Mouse (Mus musculus) macrophage (primary cell): ENCODE results near the gene Nfatc2. TPM values are rescaled to one million over a fixed set of nuclear protein-coding genes. Genes with fewer than 3 reads are reported as not detected.

Experiments
- H3K27ac ChIP-seq: fragments of 350-480 bp; formaldehyde crosslinking; 2 replicates; pipeline ENCODE4 v1.9.0; 2021
- H3K36me3 ChIP-seq: fragments of 350-480 bp; formaldehyde crosslinking; 2 replicates; pipeline ENCODE4 v1.9.0; 2021; ENCODE audit errors: inconsistent target
- H3K4me3 ChIP-seq: fragments of 350-480 bp; formaldehyde crosslinking; 2 replicates; pipeline ENCODE4 v1.9.0; 2021; ENCODE audit errors: inconsistent target
- H3K79me2 ChIP-seq: fragments of 350-480 bp; formaldehyde crosslinking; 2 replicates; pipeline ENCODE4 v1.9.0; 2021; ENCODE audit errors: inconsistent target
- WGBS: methylation state at CpG from one replicate; pipeline ENCODE4 v1.1.7; 2026; ENCODE audit warnings: inconsistent platforms; ENCODE audit not compliant: missing documents; 5-methylcytosine and 5-hydroxymethylcytosine counted together
- polyA plus RNA-seq: library from polyadenylated mRNA; stranded (reverse); fragments of 250-400 nt; gene quantifications from 3 replicates; pipeline ENCODE4 v1.2.4, GENCODE M21; 2018; ENCODE audit warnings: inconsistent platforms

The Nfatc2 gene
- polyA plus RNA-seq, 1 experiment from 2014 or later: 26.6 TPM

DNA sequence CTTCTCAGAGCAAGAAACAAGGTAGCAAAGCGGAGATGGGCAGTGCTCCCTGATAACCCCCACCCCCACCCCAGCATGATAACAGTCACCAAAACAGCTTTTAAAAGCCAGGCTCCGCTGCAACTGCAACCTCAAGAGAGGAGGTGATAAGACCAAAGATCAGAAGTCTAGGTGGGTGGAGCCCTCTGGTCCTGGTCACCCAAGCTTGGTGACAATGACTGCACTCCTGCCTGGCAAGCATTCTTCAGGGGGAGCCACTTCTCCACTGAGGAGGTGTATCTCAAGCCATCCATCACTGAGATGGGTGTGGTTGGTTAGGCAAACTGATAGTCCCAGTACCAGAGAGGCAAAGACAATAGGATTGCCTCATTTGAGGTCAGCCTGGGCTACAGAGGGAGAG, 10.4 kb downstream of the Nfatc2 start:
- Histone ChIP-seq H3K36me3 (no peaks in the 10 kb centered on the region), H3K79me2 (peaks cover 39% of the 10 kb centered on the region), H3K27ac (no peak overlapping the region), H3K4me3 (no peak overlapping the region)
- 95% methylated on average over 2 of the region's 2 CpGs for WGBS

GRCm38 (mm10) chr2:168590556-168590955, 10.9 kb downstream of the Nfatc2 start:
- Histone ChIP-seq H3K27ac (0 out of 2 replicates have a peak overlapping the region, but pooled peaks have one; percentile 19), H3K4me3 (peak overlapping the region; percentile 90; the same call in 1 of the 2 replicates), H3K79me2 (peaks cover 44% of the 10 kb centered on the region), H3K36me3 (no peaks in the 10 kb centered on the region)
- WGBS: 15% methylated on average over 10 of the region's 10 CpGs

GRCm38 (mm10) chr2:168590168-168590551, 11.3 kb downstream of the Nfatc2 start:
- peak overlapping the region; percentile 90 for H3K4me3 ChIP-seq
- H3K36me3 ChIP-seq: no peaks in the 10 kb centered on the region
- H3K27ac ChIP-seq: 0 out of 2 replicates have a peak overlapping the region, but pooled peaks have one; percentile 19
- WGBS: under 1% methylated on average over 35 of the region's 38 CpGs
- H3K79me2 ChIP-seq: peaks cover 48% of the 10 kb centered on the region

DNA sequence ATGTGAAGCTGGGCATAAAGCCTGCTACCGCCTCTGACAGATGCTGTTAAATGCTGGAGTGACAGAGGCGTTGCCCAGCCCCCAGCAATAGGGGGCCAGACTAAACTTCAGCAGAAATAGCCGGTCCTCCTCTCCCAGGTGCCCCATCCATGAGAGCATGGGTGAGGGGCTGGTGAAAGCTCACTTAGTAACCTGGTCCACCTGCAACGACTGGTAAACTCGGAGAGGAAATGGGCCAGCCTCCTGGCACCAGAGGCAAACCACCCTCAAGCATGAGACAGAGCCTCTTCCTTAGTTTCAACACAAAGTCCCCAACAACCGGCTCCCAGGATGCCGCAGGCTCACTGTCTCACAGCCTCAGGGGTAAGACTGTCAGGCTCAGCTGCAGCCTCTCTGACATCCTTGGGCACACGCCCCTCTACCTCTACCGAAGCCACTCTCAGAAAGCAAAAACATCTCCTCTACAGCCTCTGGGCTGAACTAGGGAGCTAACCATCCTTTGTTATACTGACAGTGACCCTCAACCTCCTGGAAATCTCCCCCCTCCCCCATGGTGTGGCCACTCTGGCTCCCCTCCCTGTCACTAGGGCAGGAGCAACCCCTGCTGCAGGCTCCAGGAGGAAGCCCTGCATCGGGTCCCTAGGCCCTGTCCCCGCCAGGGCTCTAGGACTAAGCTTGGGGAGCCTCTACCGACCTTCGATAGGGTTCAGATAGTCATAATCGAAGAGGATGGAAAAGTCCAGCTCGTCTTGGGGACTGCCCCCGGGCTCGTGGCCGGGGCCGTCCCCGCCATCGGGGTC, 11.9 kb downstream of the Nfatc2 start:
- WGBS: 2% methylated on average over 21 of the region's 21 CpGs
- H3K4me3 ChIP-seq: peak overlapping the region; percentile 90
- no peaks in the 10 kb centered on the region for H3K36me3 ChIP-seq
- H3K79me2 ChIP-seq: peaks cover 54% of the 10 kb centered on the region
- peak overlapping the region; percentile 63 for H3K27ac ChIP-seq

DNA sequence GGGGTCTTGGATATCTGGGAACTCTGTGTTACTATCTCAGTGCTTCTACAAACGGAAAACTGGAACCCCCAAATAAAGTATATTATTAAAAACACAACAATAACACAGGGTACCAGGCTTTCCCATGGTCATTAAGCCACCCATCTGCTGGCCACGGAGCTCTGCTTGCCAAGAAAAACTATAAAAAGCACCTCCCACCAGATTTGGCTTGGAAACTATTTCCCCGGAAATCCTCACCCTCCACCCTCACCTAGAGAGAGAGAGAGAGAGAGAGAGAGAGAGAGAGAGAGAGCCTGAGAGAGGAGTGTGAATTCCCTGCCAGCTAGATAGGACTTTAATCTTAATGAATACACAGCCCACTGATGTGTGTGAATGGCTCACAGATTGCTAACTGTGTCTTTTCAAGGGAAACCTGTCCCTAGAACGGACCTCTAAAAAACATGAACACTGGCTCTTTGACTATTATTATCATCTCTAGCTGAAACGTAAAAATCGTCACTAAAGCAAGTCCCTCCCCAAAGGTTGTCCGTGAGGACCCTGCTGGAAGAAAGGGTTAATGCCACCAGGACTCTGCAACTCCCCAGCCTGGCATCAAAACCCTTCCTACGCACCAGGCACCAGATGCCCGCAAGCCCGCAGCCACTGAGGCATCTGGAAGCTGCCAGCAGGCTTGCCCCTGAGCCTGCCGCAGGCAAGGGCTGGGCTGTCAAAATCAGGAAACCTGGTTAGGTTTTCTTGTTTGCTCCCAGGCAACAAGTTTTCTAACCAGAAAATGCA, 12.7 kb downstream of the Nfatc2 start:
- H3K4me3 ChIP-seq: peak overlapping the region; percentile 90
- peak overlapping the region; percentile 63 for H3K27ac ChIP-seq
- peaks cover 62% of the 10 kb centered on the region for H3K79me2 ChIP-seq
- WGBS: 22% methylated on average over 11 of the region's 11 CpGs
- H3K36me3 ChIP-seq: no peaks in the 10 kb centered on the region

GRCm38 (mm10) chr2:168587159-168587558, 14.3 kb downstream of the Nfatc2 start:
- Histone ChIP-seq H3K4me3 (no peak overlapping the region), H3K36me3 (no peaks in the 10 kb centered on the region), H3K79me2 (peaks cover 75% of the 10 kb centered on the region), H3K27ac (peak overlapping the region; percentile 19; the same call in 1 of the 2 replicates)
- 82% methylated on average over 7 of the region's 8 CpGs for WGBS

DNA sequence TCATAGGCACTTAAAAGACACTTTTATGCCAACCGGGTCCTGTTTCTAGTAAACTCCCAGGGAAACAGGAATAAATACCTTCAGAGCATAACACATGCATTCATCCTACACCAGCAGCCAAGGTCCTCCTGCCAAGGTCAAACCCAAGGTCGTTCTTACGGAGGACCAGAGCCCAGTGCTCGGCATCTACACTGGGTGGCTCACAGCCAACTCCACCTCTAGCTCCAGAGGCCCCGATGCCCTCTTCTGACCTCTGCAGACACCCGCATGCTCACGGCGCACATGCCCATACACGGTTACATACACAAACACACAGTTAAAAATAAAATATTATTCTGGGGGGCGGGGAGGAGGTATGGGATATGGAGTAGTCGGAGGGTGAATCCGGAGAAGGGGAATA, 14.9 kb downstream of the Nfatc2 start:
- H3K27ac ChIP-seq: no peak overlapping the region
- no peaks in the 10 kb centered on the region for H3K36me3 ChIP-seq
- peaks cover 82% of the 10 kb centered on the region for H3K79me2 ChIP-seq
- 95% methylated on average over 12 of the region's 12 CpGs for WGBS
- H3K4me3 ChIP-seq: no peak overlapping the region

DNA sequence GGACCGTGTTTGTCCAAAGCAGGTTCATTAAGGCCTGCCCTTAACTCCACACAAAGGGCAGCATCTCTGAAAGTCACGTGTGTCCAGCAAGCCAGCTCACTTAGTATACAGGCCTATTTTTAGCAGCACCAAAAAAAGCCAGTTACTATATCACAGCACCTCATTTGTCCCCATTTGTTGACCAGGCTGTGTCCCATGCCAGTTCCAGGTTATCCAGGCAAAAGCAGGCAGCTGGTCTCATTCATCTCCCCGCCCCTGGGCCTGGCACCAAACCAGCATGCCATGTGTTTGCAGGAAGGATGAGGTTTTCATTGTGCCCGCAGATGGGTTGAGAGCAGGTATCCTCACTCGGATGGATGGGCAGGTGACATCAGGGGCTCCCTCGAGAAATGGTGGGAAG, 16.6 kb downstream of the Nfatc2 start:
- WGBS: 55% methylated on average over 6 of the region's 6 CpGs

GRCm38 (mm10) chr2:168584408-168584807, 17.0 kb downstream of the Nfatc2 start:
- Histone ChIP-seq H3K79me2 (peaks cover 96% of the 10 kb centered on the region), H3K36me3 (no peaks in the 10 kb centered on the region), H3K27ac (peak overlapping the region; percentile 94; the same call in 1 of the 2 replicates), H3K4me3 (no peak overlapping the region)
- 81% methylated on average over 8 of the region's 8 CpGs for WGBS

More for the DNA sequence above, 16.6 kb downstream of the Nfatc2 start:
- peaks cover 97% of the 10 kb centered on the region for H3K79me2 ChIP-seq
- no peak overlapping the region for H3K27ac ChIP-seq
- no peaks in the 10 kb centered on the region for H3K36me3 ChIP-seq
- H3K4me3 ChIP-seq: no peak overlapping the region

GRCm38 (mm10) chr2:168583084-168583483, 18.4 kb downstream of the Nfatc2 start:
- H3K36me3 ChIP-seq: no peaks in the 10 kb centered on the region
- no peak overlapping the region for H3K4me3 ChIP-seq
- peaks cover 90% of the 10 kb centered on the region for H3K79me2 ChIP-seq
- peak overlapping the region; percentile 94 for H3K27ac ChIP-seq
- WGBS: 5% methylated on average over 5 of the region's 5 CpGs

DNA sequence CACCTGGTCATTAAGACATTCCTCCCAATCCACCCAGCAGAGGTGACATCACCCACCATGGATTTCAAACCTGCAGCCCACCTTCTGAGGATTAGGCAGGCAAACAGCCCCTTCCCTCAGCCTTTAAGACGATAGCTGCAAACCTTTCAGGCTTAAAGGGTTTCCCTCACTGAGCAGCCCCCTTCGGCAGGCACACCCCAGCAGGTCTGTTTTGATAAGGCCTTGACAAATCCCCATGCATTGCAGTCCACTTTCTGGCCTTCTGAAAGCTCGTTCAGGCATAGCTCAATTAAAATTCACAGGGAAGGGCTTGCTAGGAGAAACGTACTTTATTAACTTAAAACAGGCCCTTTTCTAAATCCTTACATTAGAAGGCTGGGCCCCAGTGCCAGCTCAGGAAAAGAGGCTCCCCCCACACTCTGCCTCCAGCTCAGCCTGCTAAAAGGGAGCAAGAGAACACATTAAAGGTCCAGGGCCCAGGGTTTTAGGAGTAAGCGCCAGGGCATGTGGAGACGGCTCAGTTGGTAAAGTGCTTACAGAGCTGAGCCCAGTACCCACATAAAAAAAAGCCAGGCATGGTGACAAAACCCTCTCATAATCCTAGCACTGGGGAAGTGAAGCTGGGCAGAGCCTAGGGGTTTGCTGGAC, 20.1 kb downstream of the Nfatc2 start:
- 65% methylated on average over 6 of the region's 6 CpGs for WGBS
- H3K27ac ChIP-seq: peak overlapping the region; percentile 94

DNA sequence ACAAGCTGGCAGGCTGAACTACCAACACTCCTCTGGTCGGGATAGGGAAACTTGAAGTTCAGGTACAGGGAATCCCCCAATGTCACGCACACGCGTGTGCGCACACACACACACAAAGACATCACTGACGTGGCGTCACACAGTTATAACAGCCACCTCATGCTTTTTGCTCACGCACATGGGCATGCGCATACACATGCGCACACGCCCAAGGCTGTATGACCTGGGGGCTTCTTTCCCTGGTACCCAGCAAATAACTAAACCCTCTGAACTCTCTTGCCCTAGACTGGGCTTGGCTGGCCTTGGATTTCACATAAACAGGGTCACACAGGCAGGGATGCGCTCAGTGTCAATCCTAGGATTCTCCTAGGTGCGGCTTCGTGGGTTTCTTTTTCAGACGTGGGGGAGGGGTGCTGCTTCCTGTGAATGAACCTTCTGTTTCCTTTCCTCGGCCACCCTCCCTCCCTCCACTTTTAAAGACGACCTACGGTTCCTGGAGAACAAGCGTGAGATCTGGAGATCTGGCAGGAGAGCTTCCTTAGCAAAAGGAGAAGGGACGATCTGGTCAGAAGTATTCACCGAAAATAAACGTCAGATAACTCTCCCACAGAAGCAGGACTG, 21.1 kb downstream of the Nfatc2 start:
- no peaks in the 10 kb centered on the region for H3K36me3 ChIP-seq

More for the DNA sequence above, 20.1 kb downstream of the Nfatc2 start:
- H3K36me3 ChIP-seq: no peaks in the 10 kb centered on the region
- peaks cover 90% of the 10 kb centered on the region for H3K79me2 ChIP-seq
- no peak overlapping the region for H3K4me3 ChIP-seq

DNA sequence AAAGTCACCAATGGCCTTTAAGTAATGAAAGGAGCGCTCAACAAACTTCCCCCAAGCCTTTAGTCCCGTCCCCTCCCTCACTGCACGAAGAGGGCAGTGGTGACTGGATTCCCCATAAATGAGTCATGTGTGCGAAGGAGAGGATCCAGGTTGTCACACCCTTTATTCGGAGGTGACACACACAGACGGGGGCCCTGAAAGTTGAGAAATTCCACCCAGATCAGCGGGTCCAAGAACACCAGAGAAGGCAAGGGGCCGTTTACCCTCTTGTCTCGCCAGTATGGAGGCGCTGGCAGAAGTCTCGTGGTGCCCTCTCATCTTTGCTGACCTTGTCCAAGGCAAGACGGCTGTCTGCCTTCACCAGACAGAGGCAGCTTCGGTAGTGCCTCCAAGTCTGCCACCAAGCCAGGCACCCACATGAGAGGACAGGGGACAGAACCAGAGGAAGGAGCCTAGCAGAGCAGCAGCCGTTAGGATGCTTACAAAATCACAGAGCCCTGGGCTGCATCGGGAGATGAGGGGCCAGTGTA, 21.8 kb downstream of the Nfatc2 start:
- Histone ChIP-seq H3K36me3 (no peaks in the 10 kb centered on the region), H3K27ac (peak overlapping the region; percentile 94), H3K4me3 (no peak overlapping the region)

More for the DNA sequence above, 21.1 kb downstream of the Nfatc2 start:
- H3K79me2 ChIP-seq: peaks cover 90% of the 10 kb centered on the region
- peak overlapping the region; percentile 94 for H3K27ac ChIP-seq
- 56% methylated on average over 21 of the region's 22 CpGs for WGBS
- H3K4me3 ChIP-seq: no peak overlapping the region

DNA sequence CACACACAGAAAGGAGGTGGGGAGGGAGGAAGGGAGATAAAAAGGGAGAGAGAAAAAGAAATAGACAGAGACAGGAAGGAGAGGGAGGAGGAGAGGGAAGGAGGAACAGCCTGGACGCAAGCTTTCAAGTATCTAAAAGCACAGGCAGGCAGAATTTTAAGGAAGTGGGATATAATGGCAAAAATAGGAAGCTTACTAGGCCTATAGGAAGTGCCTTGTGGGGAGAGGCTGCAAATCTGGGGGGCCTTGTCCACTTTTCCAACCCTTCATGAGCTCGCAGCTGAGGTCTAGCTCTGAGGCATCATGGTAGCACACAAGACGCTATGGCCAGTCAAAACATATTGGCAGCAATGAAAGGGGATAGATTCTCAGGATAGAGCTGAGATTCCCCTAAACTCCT, 22.3 kb downstream of the Nfatc2 start:
- H3K27ac ChIP-seq: peak overlapping the region; percentile 94
- H3K36me3 ChIP-seq: no peaks in the 10 kb centered on the region
- WGBS: 10% methylated on average over 3 of the region's 3 CpGs
- peaks cover 88% of the 10 kb centered on the region for H3K79me2 ChIP-seq
- no peak overlapping the region for H3K4me3 ChIP-seq

More for the DNA sequence above, 21.8 kb downstream of the Nfatc2 start:
- H3K79me2 ChIP-seq: peaks cover 88% of the 10 kb centered on the region
- WGBS: 53% methylated on average over 15 of the region's 15 CpGs
